Mouse (Mus musculus) liver, embryonic 16.5 days (tissue): ENCODE measurements around the gene Bmi1. TPM values are rescaled to one million over a fixed set of nuclear protein-coding genes. Genes with fewer than 3 reads are reported as not detected.

Experiments
- ATAC-seq: fragments of 200-750 bp; cut with Nextera tagmentation; 2 replicates; pipeline ENCODE4 v1.8.0; 2017; ENCODE audit warnings: low read depth, mild to moderate bottlenecking, moderate number of reproducible peaks, moderate library complexity
- H3K27ac ChIP-seq: fragments of 300-500 bp; sonication (generic); 2 replicates; pipeline ENCODE4 v1.5.1; 2014; ENCODE audit warnings: mild to moderate bottlenecking, low read length
- H3K27me3 ChIP-seq: fragments of 300-500 bp; sonication (generic); 2 replicates; pipeline ENCODE4 v1.6.1; 2014; ENCODE audit warnings: low read depth, low read length, mixed read lengths; ENCODE audit not compliant: control insufficient read depth, insufficient read depth
- H3K36me3 ChIP-seq: fragments of 300-500 bp; sonication (generic); 2 replicates; pipeline ENCODE4 v1.6.1; 2014; ENCODE audit warnings: mild to moderate bottlenecking; ENCODE audit not compliant: control insufficient read depth, insufficient read depth
- H3K4me1 ChIP-seq: fragments of 300-500 bp; sonication (generic); 2 replicates; pipeline ENCODE4 v1.6.1; 2014; ENCODE audit warnings: low read depth, low read length, mixed read lengths; ENCODE audit not compliant: control insufficient read depth
- H3K4me2 ChIP-seq: fragments of 300-500 bp; sonication (generic); 2 replicates; pipeline ENCODE4 v1.6.1; 2014; ENCODE audit warnings: low read depth, low read length, mixed read lengths
- H3K4me3 ChIP-seq: fragments of 300-500 bp; sonication (generic); 2 replicates; pipeline ENCODE4 v1.5.1; 2014; ENCODE audit warnings: low read depth, mild to moderate bottlenecking, low read length
- H3K9ac ChIP-seq: fragments of 300-500 bp; sonication (generic); 2 replicates; pipeline ENCODE4 v1.6.1; 2014; ENCODE audit warnings: low read depth, low read length
- H3K9me3 ChIP-seq: fragments of 300-500 bp; sonication (generic); replicated peaks from 2 replicates; pipeline ENCODE4 v1.6.1; 2016; ENCODE audit warnings: low read length; ENCODE audit not compliant: control insufficient read depth
- WGBS: fragments of 180-500 bp; shearing (Covaris S2); extraction: QIAGEN DNeasy Blood & Tissue Kit; methylation state at CpG from one replicate; pipeline ENCODE4 v1.1.7; 2014; ENCODE audit not compliant: insufficient replicate concordance; 5-methylcytosine and 5-hydroxymethylcytosine counted together
- polyA plus RNA-seq: library from polyadenylated mRNA; unstranded; fragments of >200 nt; fragmentation: Nextera tagmentation; extraction: Ambion mirVana; gene quantifications from 2 replicates; pipeline ENCODE4 v1.2.1, GENCODE M21; 2015

Gene Bmi1
- polyA plus RNA-seq, result 3.4 and 4.1 TPM in 2 replicates

GRCm38 (mm10) chr2:18676936-18677491 lies at the start of gene Bmi1:
Gene Bmi1, plus strand, starts transcription at chr2:18677018.
- Histone ChIP-seq H3K36me3 (no peaks in the 10 kb centered on the region), H3K27me3 (peaks cover 57% of the 10 kb centered on the region), H3K9ac (peak within 1 kb of the TSS; percentile 71), H3K4me2 (peak within 1 kb of the TSS; percentile 81), H3K4me1 (peaks cover 8% of the 10 kb centered on the region), H3K4me3 (peak within 1 kb of the TSS; percentile 72), H3K27ac (peak within 1 kb of the TSS; percentile 74), H3K9me3 (no peaks in the 10 kb centered on the region)
- WGBS, result under 1% methylated on average over 56 of the region's 77 CpGs
- ATAC-seq, result peak; percentile 47

GRCm38 (mm10) chr2:18630547-18630946 lies 46.3 kb upstream of the Bmi1 start:
- ATAC-seq, result no peak
- WGBS, result 35% methylated on average over 5 of the region's 5 CpGs

GRCm38 (mm10) chr2:18635052-18635451 lies 41.8 kb upstream of the Bmi1 start:
- no peaks in the 10 kb centered on the region for H3K4me1 ChIP-seq
- no peak overlapping the region for H3K4me2 ChIP-seq
- no peak overlapping the region for H3K9ac ChIP-seq
- H3K27ac ChIP-seq, result no peak overlapping the region
- H3K4me3 ChIP-seq, result no peak overlapping the region
- ATAC-seq, result no peak
- H3K9me3 ChIP-seq, result no peaks in the 10 kb centered on the region
- no peaks in the 10 kb centered on the region for H3K27me3 ChIP-seq
- 75% methylated on average over 8 of the region's 8 CpGs for WGBS
- no peaks in the 10 kb centered on the region for H3K36me3 ChIP-seq

More at GRCm38 (mm10) chr2:18630547-18630946, 46.3 kb upstream of the Bmi1 start:
- H3K27ac ChIP-seq, result no peak overlapping the region
- H3K4me2 ChIP-seq, result no peak overlapping the region
- H3K4me1 ChIP-seq, result no peaks in the 10 kb centered on the region
- H3K9me3 ChIP-seq, result no peaks in the 10 kb centered on the region
- no peaks in the 10 kb centered on the region for H3K27me3 ChIP-seq
- H3K36me3 ChIP-seq, result no peaks in the 10 kb centered on the region
- H3K4me3 ChIP-seq, result no peak overlapping the region
- H3K9ac ChIP-seq, result no peak overlapping the region

GRCm38 (mm10) chr2:18648563-18648962 lies 28.3 kb upstream of the Bmi1 start:
- 58% methylated on average over 3 of the region's 4 CpGs for WGBS
- no peak for ATAC-seq
- no peaks in the 10 kb centered on the region for H3K4me1 ChIP-seq
- H3K9ac ChIP-seq, result no peak overlapping the region
- no peak overlapping the region for H3K27ac ChIP-seq
- H3K36me3 ChIP-seq, result no peaks in the 10 kb centered on the region
- no peaks in the 10 kb centered on the region for H3K9me3 ChIP-seq
- H3K4me3 ChIP-seq, result no peak overlapping the region
- no peaks in the 10 kb centered on the region for H3K27me3 ChIP-seq
- H3K4me2 ChIP-seq, result no peak overlapping the region

GRCm38 (mm10) chr2:18654821-18655220 lies 22.0 kb upstream of the Bmi1 start:
- Histone ChIP-seq H3K4me2 (no peak overlapping the region), H3K27me3 (no peaks in the 10 kb centered on the region), H3K4me1 (no peaks in the 10 kb centered on the region), H3K27ac (no peak overlapping the region), H3K9ac (no peak overlapping the region), H3K4me3 (no peak overlapping the region), H3K36me3 (no peaks in the 10 kb centered on the region), H3K9me3 (no peaks in the 10 kb centered on the region)
- 18% methylated on average over 5 of the region's 5 CpGs for WGBS
- no peak for ATAC-seq

DNA sequence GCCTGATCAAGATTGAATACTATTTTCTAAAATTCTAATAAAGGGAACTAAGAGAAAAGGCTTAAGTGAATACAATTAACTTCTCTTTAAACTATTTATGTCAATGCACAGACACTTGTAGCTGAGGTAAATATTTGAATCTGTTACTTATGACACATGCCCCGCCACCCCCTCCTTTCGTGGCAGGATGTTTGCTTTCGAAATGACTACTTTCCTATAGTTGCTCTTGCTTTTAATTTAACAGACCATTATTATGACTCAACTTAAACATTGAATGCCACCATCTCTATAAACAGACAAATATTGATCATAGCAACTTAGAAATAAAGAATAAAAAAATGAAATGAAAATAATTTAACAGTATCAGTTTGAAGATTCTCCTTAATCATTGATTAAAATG lies 12.8 kb upstream of the Bmi1 start:
- no peak for ATAC-seq
- WGBS, result 65% methylated on average over 3 of the region's 3 CpGs

DNA sequence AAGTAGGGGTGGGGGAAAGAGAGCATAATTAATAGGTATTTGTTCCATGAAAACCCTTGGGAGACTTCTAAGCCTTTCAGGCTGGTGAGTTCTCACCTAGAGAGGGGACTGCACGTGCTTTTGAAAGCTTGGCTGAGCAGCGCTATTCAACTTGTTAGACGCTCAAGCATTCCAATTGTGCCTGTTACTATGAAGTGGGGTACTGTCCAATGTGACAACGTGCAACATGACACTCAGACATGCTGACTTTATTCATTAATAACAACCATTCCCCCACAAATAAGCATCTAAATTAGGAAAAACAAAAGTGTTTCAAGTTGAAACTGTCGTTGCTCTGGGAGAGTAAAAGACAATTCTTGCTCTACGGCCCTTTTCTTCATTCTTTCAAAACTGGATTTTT lies 5.8 kb upstream of the Bmi1 start:
- Histone ChIP-seq H3K27ac (no peak overlapping the region), H3K27me3 (peaks cover 18% of the 10 kb centered on the region), H3K9ac (no peak overlapping the region), H3K9me3 (no peaks in the 10 kb centered on the region), H3K36me3 (no peaks in the 10 kb centered on the region), H3K4me2 (no peak overlapping the region), H3K4me1 (peaks cover 8% of the 10 kb centered on the region), H3K4me3 (no peak overlapping the region)
- 47% methylated on average over 6 of the region's 6 CpGs for WGBS
- ATAC-seq, result no peak

More for the DNA sequence above, 12.8 kb upstream of the Bmi1 start:
- no peak overlapping the region for H3K4me3 ChIP-seq
- H3K4me1 ChIP-seq, result no peaks in the 10 kb centered on the region
- no peak overlapping the region for H3K27ac ChIP-seq
- H3K36me3 ChIP-seq, result no peaks in the 10 kb centered on the region
- H3K27me3 ChIP-seq, result peaks cover 4% of the 10 kb centered on the region; the same call in 1 of the 2 replicates
- H3K4me2 ChIP-seq, result no peak overlapping the region
- no peak overlapping the region for H3K9ac ChIP-seq
- no peaks in the 10 kb centered on the region for H3K9me3 ChIP-seq

DNA sequence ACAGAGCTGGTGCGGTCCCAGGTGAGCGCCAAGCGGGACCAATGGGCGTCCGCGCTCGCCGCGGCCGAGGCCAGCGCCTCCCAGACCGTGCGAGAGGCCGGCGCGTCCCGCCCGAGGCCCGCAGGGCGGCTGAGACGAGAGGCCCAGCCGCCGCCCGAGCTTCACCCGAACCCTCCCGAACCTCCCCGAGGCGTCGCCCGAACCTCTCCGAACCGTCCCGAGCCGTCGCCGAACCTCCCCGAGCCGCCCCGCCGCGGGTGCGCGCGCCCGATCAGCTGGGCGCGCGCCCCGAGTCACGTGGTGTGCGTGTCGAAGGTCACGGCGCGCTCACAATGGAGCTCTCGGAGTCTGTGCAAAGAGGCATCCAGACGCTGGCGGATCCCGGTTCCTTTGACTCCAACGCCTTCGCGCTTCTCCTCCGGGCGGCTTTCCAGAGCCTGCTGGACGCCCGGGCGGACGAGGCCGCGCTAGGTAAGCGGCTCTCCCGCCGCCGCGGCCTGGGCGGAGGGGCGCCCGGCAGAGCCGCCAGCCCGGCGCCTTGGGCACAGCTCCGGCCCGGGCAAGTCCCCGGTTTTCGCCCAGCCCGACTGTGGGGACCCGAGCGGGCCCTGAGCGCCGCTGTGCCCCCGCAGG lies 4.6 kb upstream of the Bmi1 start, which contains the start of gene Commd3:
Gene Commd3 (plus strand): TSS at position 252 of the 633 bp plus-strand sequence.
- peak within 1 kb of the TSS; percentile 93 for H3K9ac ChIP-seq
- no peaks in the 10 kb centered on the region for H3K9me3 ChIP-seq
- H3K27ac ChIP-seq, result peak within 1 kb of the TSS; percentile 87
- H3K36me3 ChIP-seq, result no peaks in the 10 kb centered on the region
- WGBS, result under 1% methylated on average over 83 of the region's 91 CpGs
- H3K4me3 ChIP-seq, result peak within 1 kb of the TSS; percentile 84
- peaks cover 8% of the 10 kb centered on the region for H3K4me1 ChIP-seq
- peak within 1 kb of the TSS; percentile 92 for H3K4me2 ChIP-seq
- H3K27me3 ChIP-seq, result peaks cover 28% of the 10 kb centered on the region
- ATAC-seq, result peak; percentile 83

DNA sequence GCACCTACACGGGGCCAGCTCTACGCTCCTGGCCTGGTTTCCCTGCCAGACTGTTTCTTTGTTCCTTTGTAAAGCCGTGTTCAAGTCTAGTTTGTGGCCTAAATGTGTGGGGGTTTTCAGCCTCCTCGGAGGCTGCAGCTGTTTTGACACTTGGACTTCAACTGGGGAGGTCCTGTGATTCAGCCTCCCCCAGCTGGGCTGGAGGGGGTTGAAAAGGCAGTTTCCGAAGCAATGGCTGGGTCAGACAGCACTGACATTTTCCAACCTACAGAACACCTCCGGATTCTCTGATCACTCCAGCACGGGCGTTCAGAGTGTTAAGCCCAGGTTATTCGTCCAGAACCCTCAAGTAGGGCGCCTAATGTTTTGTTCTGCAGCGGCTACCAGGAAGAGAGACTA lies 4.1 kb upstream of the Bmi1 start:
- Histone ChIP-seq H3K4me3 (peak overlapping the region; percentile 84), H3K36me3 (no peaks in the 10 kb centered on the region), H3K4me2 (peak overlapping the region; percentile 92), H3K4me1 (peaks cover 8% of the 10 kb centered on the region), H3K9ac (peak overlapping the region; percentile 93), H3K9me3 (no peaks in the 10 kb centered on the region), H3K27me3 (peaks cover 31% of the 10 kb centered on the region), H3K27ac (peak overlapping the region; percentile 87)
- ATAC-seq, result no peak
- WGBS, result under 1% methylated on average over 11 of the region's 11 CpGs
